Mouse (Mus musculus) stomach, postnatal 0 days (tissue): ENCODE results near the gene Dock8. TPM values are rescaled to one million over a fixed set of nuclear protein-coding genes. Genes with fewer than 3 reads are reported as not detected.

Experiments
- ATAC-seq: fragments of 200-750 bp; cut with Nextera tagmentation; 2 replicates; pipeline ENCODE4 v1.8.0; 2017; ENCODE audit not compliant: low FRiP score, low TSS enrichment
- DNase-seq: peaks from one replicate; pipeline ENCODE4 v3.0.0-alpha.2; 2016; ENCODE audit warnings: low spot score
- H3K27ac ChIP-seq: fragments of 300-500 bp; sonication (generic); replicated peaks from 2 replicates; pipeline ENCODE4 v1.5.1; 2014; ENCODE audit warnings: mild to moderate bottlenecking, control low read depth
- H3K27me3 ChIP-seq: fragments of 300-500 bp; sonication (generic); 2 replicates; pipeline ENCODE4 v1.6.1; 2014; ENCODE audit warnings: low read length; ENCODE audit not compliant: control insufficient read depth, insufficient read depth
- H3K36me3 ChIP-seq: fragments of 300-500 bp; sonication (generic); 2 replicates; pipeline ENCODE4 v1.6.1; 2014; ENCODE audit warnings: low read length, mixed read lengths; ENCODE audit not compliant: control insufficient read depth, insufficient read depth
- H3K4me1 ChIP-seq: fragments of 300-500 bp; sonication (generic); replicated peaks from 2 replicates; pipeline ENCODE4 v1.6.1; 2014; ENCODE audit warnings: antibody characterized with exemption; ENCODE audit not compliant: control insufficient read depth, insufficient read depth
- H3K4me2 ChIP-seq: fragments of 300-500 bp; sonication (generic); replicated peaks from 2 replicates; pipeline ENCODE4 v1.6.1; 2014; ENCODE audit warnings: low read depth, mild to moderate bottlenecking, control low read depth, moderate library complexity
- H3K4me3 ChIP-seq: fragments of 300-500 bp; sonication (generic); 2 replicates; pipeline ENCODE4 v1.5.1; 2014; ENCODE audit warnings: low read depth, low read length, control low read depth
- H3K9ac ChIP-seq: fragments of 300-500 bp; sonication (generic); 2 replicates; pipeline ENCODE4 v1.6.1; 2014; ENCODE audit warnings: mild to moderate bottlenecking, low read length, control low read depth, mixed read lengths
- H3K9me3 ChIP-seq: fragments of 300-500 bp; sonication (generic); 2 replicates; pipeline ENCODE4 v1.6.1; 2016; ENCODE audit warnings: low read length; ENCODE audit not compliant: control insufficient read depth
- CTCF ChIP-seq: IDR thresholded peaks from 2 replicates; pipeline ENCODE4 v1.5.1; 2016; ENCODE audit warnings: antibody characterized with exemption, low read depth, mild to moderate bottlenecking, moderate library complexity
- EP300 ChIP-seq: optimal IDR thresholded peaks from 2 replicates; pipeline ENCODE3; 2016; ENCODE audit warnings: antibody characterized with exemption
- WGBS: fragments of 180-500 bp; shearing (Covaris S2); extraction: QIAGEN DNeasy Blood & Tissue Kit; methylation state at CpG from one replicate; pipeline ENCODE4 v1.1.7; 2014; 5-methylcytosine and 5-hydroxymethylcytosine counted together
- polyA plus RNA-seq: library from polyadenylated mRNA; unstranded; fragments of >200 nt; fragmentation: Nextera tagmentation; extraction: Ambion mirVana; gene quantifications from 2 replicates; pipeline ENCODE4 v1.2.1, GENCODE M21; 2015

Gene Dock8
- polyA plus RNA-seq, 1 experiment from 2014 or later: 3.4 TPM

- H3K9ac ChIP-seq: no peak overlapping the region
Measured at GRCm38 (mm10) chr19:25136171-25136570, 136.8 kb downstream of the Dock8 start.

GRCm38 (mm10) chr19:25137907-25138820, 138.8 kb downstream of the Dock8 start:
- H3K4me3 ChIP-seq: no peak overlapping the region
- 79% methylated on average over 16 of the region's 16 CpGs for WGBS
- H3K4me2 ChIP-seq: no peak overlapping the region
- no peaks in the 10 kb centered on the region for H3K9me3 ChIP-seq
- ATAC-seq: no peak
- H3K27ac ChIP-seq: no peak overlapping the region
- no peaks in the 10 kb centered on the region for H3K36me3 ChIP-seq
- H3K4me1 ChIP-seq: no peaks in the 10 kb centered on the region
- H3K9ac ChIP-seq: no peak overlapping the region
- TF ChIP-seq CTCF (no peak), EP300 (no peak)
- DNase-seq: no peak
- no peaks in the 10 kb centered on the region for H3K27me3 ChIP-seq

More at GRCm38 (mm10) chr19:25136171-25136570, 136.8 kb downstream of the Dock8 start:
- Histone ChIP-seq H3K9me3 (no peaks in the 10 kb centered on the region), H3K4me1 (no peaks in the 10 kb centered on the region), H3K27ac (no peak overlapping the region), H3K4me2 (no peak overlapping the region), H3K4me3 (no peak overlapping the region), H3K27me3 (no peaks in the 10 kb centered on the region), H3K36me3 (no peaks in the 10 kb centered on the region)
- TF ChIP-seq EP300: no peak
- no peak for TF ChIP-seq CTCF
- no peak for ATAC-seq
- 53% methylated on average over 1 of the region's 1 CpGs for WGBS
- no peak for DNase-seq

GRCm38 (mm10) chr19:25144110-25145028, 145.0 kb downstream of the Dock8 start:
- H3K4me2 ChIP-seq: no peak overlapping the region
- H3K27me3 ChIP-seq: no peaks in the 10 kb centered on the region
- DNase-seq (no peak), ATAC-seq (no peak)
- H3K27ac ChIP-seq: no peak overlapping the region
- no peaks in the 10 kb centered on the region for H3K9me3 ChIP-seq
- no peak overlapping the region for H3K4me3 ChIP-seq
- no peak for TF ChIP-seq CTCF
- no peak for TF ChIP-seq EP300
- H3K36me3 ChIP-seq: no peaks in the 10 kb centered on the region
- no peaks in the 10 kb centered on the region for H3K4me1 ChIP-seq
- H3K9ac ChIP-seq: no peak overlapping the region
- WGBS: 55% methylated on average over 17 of the region's 17 CpGs

- ATAC-seq: no peak
- Histone ChIP-seq H3K27ac (no peak overlapping the region), H3K4me2 (no peak overlapping the region), H3K4me3 (no peak overlapping the region), H3K27me3 (no peaks in the 10 kb centered on the region), H3K36me3 (no peaks in the 10 kb centered on the region), H3K9me3 (no peaks in the 10 kb centered on the region), H3K4me1 (no peaks in the 10 kb centered on the region), H3K9ac (no peak overlapping the region)
- TF ChIP-seq EP300: no peak
- TF ChIP-seq CTCF: no peak
- no peak for DNase-seq
- 77% methylated on average over 5 of the region's 5 CpGs for WGBS
Measured at GRCm38 (mm10) chr19:25145116-25145515, 145.8 kb downstream of the Dock8 start.

- WGBS: 76% methylated on average over 4 of the region's 4 CpGs
- Histone ChIP-seq H3K9ac (no peak overlapping the region), H3K27me3 (no peaks in the 10 kb centered on the region), H3K9me3 (no peaks in the 10 kb centered on the region), H3K27ac (no peak overlapping the region), H3K4me1 (no peaks in the 10 kb centered on the region), H3K4me3 (no peak overlapping the region), H3K36me3 (no peaks in the 10 kb centered on the region), H3K4me2 (no peak overlapping the region)
- TF ChIP-seq CTCF (no peak), EP300 (no peak)
- no peak for ATAC-seq
- no peak for DNase-seq
Measured at GRCm38 (mm10) chr19:25146122-25146521, 146.8 kb downstream of the Dock8 start.
